Mouse (Mus musculus) intestine, embryonic 15.5 days (tissue): ENCODE measurements around the gene Ralgapa2. TPM values are rescaled to one million over a fixed set of nuclear protein-coding genes. Genes with fewer than 3 reads are reported as not detected.
A peak's percentile ranks its signal among the peaks of the same experiment; 100 is the strongest.

ENCODE experiments used
- ATAC-seq: fragments of 200-750 bp; cut with Nextera tagmentation; 2 replicates; pipeline ENCODE4 v1.8.0; 2017; ENCODE audit warnings: moderate TSS enrichment, moderate library complexity
- H3K27ac ChIP-seq: fragments of 300-500 bp; sonication (generic); 2 replicates; pipeline ENCODE4 v1.5.1; 2015; ENCODE audit warnings: mild to moderate bottlenecking, inconsistent platforms
- H3K27me3 ChIP-seq: fragments of 300-500 bp; sonication (generic); replicated peaks from 2 replicates; pipeline ENCODE4 v1.6.1; 2015; ENCODE audit warnings: inconsistent platforms
- H3K36me3 ChIP-seq: fragments of 300-500 bp; sonication (generic); 2 replicates; pipeline ENCODE4 v1.6.1; 2015; ENCODE audit warnings: inconsistent platforms
- H3K4me1 ChIP-seq: fragments of 300-500 bp; sonication (generic); replicated peaks from 2 replicates; pipeline ENCODE4 v1.6.1; 2015; ENCODE audit warnings: inconsistent platforms
- H3K4me2 ChIP-seq: fragments of 300-500 bp; sonication (generic); replicated peaks from 2 replicates; pipeline ENCODE4 v1.6.1; 2015; ENCODE audit warnings: mild to moderate bottlenecking, inconsistent platforms
- H3K4me3 ChIP-seq: fragments of 300-500 bp; sonication (generic); replicated peaks from 2 replicates; pipeline ENCODE4 v1.5.1; 2015; ENCODE audit warnings: inconsistent platforms
- H3K9ac ChIP-seq: fragments of 300-500 bp; sonication (generic); 2 replicates; pipeline ENCODE4 v1.6.1; 2015; ENCODE audit warnings: inconsistent platforms
- H3K9me3 ChIP-seq: fragments of 300-500 bp; sonication (generic); 2 replicates; pipeline ENCODE4 v1.6.1; 2016; ENCODE audit warnings: inconsistent platforms
- WGBS: fragments of 180-500 bp; shearing (Covaris S2); methylation state at CpG from one replicate; pipeline ENCODE4 v1.1.7; 2015; 5-methylcytosine and 5-hydroxymethylcytosine counted together
- polyA plus RNA-seq: library from polyadenylated mRNA; unstranded; fragments of >200 nt; fragmentation: Nextera tagmentation; extraction: Ambion mirVana; gene quantifications from 2 replicates; pipeline ENCODE4 v1.2.1, GENCODE M21; 2015

Gene Ralgapa2
- polyA plus RNA-seq, 1 experiment from 2014 or later = 8.5 TPM

- Histone ChIP-seq H3K27me3 (no peaks in the 10 kb centered on the region), H3K9me3 (no peaks in the 10 kb centered on the region), H3K27ac (no peak overlapping the region), H3K4me2 (no peak overlapping the region), H3K36me3 (no peaks in the 10 kb centered on the region), H3K9ac (no peak overlapping the region), H3K4me3 (no peak overlapping the region), H3K4me1 (no peaks in the 10 kb centered on the region)
- WGBS = 53% methylated on average over 4 of the region's 4 CpGs
- ATAC-seq = peak; percentile 92
Observed at GRCm38 (mm10) chr2:146524685-146525415, 12.7 kb upstream of the Ralgapa2 start.

GRCm38 (mm10) chr2:146516894-146517293 lies 4.8 kb upstream of the Ralgapa2 start:
- Histone ChIP-seq H3K9me3 (no peaks in the 10 kb centered on the region), H3K4me3 (no peak overlapping the region), H3K27ac (no peak overlapping the region), H3K4me2 (no peak overlapping the region), H3K4me1 (peaks cover 3% of the 10 kb centered on the region; the same call in 1 of the 2 replicates), H3K9ac (no peak overlapping the region), H3K36me3 (no peaks in the 10 kb centered on the region), H3K27me3 (no peaks in the 10 kb centered on the region)
- no peak for ATAC-seq
- WGBS = 76% methylated on average over 2 of the region's 2 CpGs

- peaks cover 3% of the 10 kb centered on the region for H3K4me1 ChIP-seq
- H3K4me2 ChIP-seq = no peak overlapping the region
- 78% methylated on average over 2 of the region's 2 CpGs for WGBS
- no peak overlapping the region for H3K9ac ChIP-seq
- ATAC-seq = no peak
- H3K4me3 ChIP-seq = no peak overlapping the region
- no peaks in the 10 kb centered on the region for H3K9me3 ChIP-seq
- no peak overlapping the region for H3K27ac ChIP-seq
- H3K27me3 ChIP-seq = no peaks in the 10 kb centered on the region
- no peaks in the 10 kb centered on the region for H3K36me3 ChIP-seq
Observed at GRCm38 (mm10) chr2:146515081-146515480, 2.9 kb upstream of the Ralgapa2 start.

- H3K27ac ChIP-seq = no peak overlapping the region
- peaks cover 3% of the 10 kb centered on the region for H3K4me1 ChIP-seq
- peak; percentile 13; the same call in 1 of the 2 replicates for ATAC-seq
- H3K27me3 ChIP-seq = no peaks in the 10 kb centered on the region
- peak overlapping the region; percentile 87 for H3K4me2 ChIP-seq
- H3K36me3 ChIP-seq = no peaks in the 10 kb centered on the region
- no peaks in the 10 kb centered on the region for H3K9me3 ChIP-seq
- H3K4me3 ChIP-seq = no peak overlapping the region
- no peak overlapping the region for H3K9ac ChIP-seq
- WGBS = 69% methylated on average over 2 of the region's 2 CpGs
Observed at GRCm38 (mm10) chr2:146512581-146512920, 407 bp upstream of the Ralgapa2 start.

- no peaks in the 10 kb centered on the region for H3K9me3 ChIP-seq
- peak overlapping the region; percentile 87 for H3K4me2 ChIP-seq
- WGBS = under 1% methylated on average over 22 of the region's 22 CpGs
- peak overlapping the region; percentile 87 for H3K4me3 ChIP-seq
- no peaks in the 10 kb centered on the region for H3K27me3 ChIP-seq
- H3K9ac ChIP-seq = peak overlapping the region; percentile 89
- ATAC-seq = no peak; the same call in 1 of the 2 replicates
- peak overlapping the region; percentile 58 for H3K27ac ChIP-seq
- no peaks in the 10 kb centered on the region for H3K36me3 ChIP-seq
- H3K4me1 ChIP-seq = peaks cover 3% of the 10 kb centered on the region
Observed at GRCm38 (mm10) chr2:146511401-146511865, 711 bp downstream of the Ralgapa2 start.

GRCm38 (mm10) chr2:146510780-146511179 lies 1.4 kb downstream of the Ralgapa2 start:
- peak overlapping the region; percentile 87 for H3K4me2 ChIP-seq
- 35% methylated on average over 1 of the region's 1 CpGs for WGBS
- H3K27me3 ChIP-seq = no peaks in the 10 kb centered on the region
- no peaks in the 10 kb centered on the region for H3K36me3 ChIP-seq
- H3K9me3 ChIP-seq = no peaks in the 10 kb centered on the region
- ATAC-seq = no peak
- H3K4me3 ChIP-seq = peak overlapping the region; percentile 87
- H3K4me1 ChIP-seq = peaks cover 3% of the 10 kb centered on the region
- H3K9ac ChIP-seq = no peak overlapping the region; the same call in 1 of the 2 replicates
- H3K27ac ChIP-seq = no peak overlapping the region

GRCm38 (mm10) chr2:146502578-146503311 lies 9.4 kb downstream of the Ralgapa2 start:
- H3K36me3 ChIP-seq = no peaks in the 10 kb centered on the region
- H3K4me3 ChIP-seq = no peak overlapping the region
- ATAC-seq = peak; percentile 57
- H3K27me3 ChIP-seq = no peaks in the 10 kb centered on the region
- H3K9ac ChIP-seq = no peak overlapping the region
- no peaks in the 10 kb centered on the region for H3K9me3 ChIP-seq
- no peak overlapping the region for H3K4me2 ChIP-seq
- H3K27ac ChIP-seq = no peak overlapping the region
- 69% methylated on average over 9 of the region's 9 CpGs for WGBS
- H3K4me1 ChIP-seq = 0 out of 2 replicates have a peak, but pooled peaks cover 7% of the 10 kb centered on the region

- no peak overlapping the region for H3K4me2 ChIP-seq
- WGBS = 85% methylated on average over 1 of the region's 1 CpGs
- 0 out of 2 replicates have a peak, but pooled peaks cover 7% of the 10 kb centered on the region for H3K4me1 ChIP-seq
- H3K27me3 ChIP-seq = no peaks in the 10 kb centered on the region
- no peak overlapping the region for H3K27ac ChIP-seq
- no peak overlapping the region for H3K4me3 ChIP-seq
- H3K36me3 ChIP-seq = no peaks in the 10 kb centered on the region
- ATAC-seq = no peak
- H3K9ac ChIP-seq = no peak overlapping the region
- no peaks in the 10 kb centered on the region for H3K9me3 ChIP-seq
Observed at GRCm38 (mm10) chr2:146500067-146500466, 12.1 kb downstream of the Ralgapa2 start.

- 0 out of 2 replicates have a peak, but pooled peaks cover 7% of the 10 kb centered on the region for H3K4me1 ChIP-seq
- H3K4me3 ChIP-seq = no peak overlapping the region
- no peaks in the 10 kb centered on the region for H3K27me3 ChIP-seq
- H3K36me3 ChIP-seq = no peaks in the 10 kb centered on the region
- no peak overlapping the region for H3K27ac ChIP-seq
- H3K9me3 ChIP-seq = no peaks in the 10 kb centered on the region
- ATAC-seq = no peak
- H3K4me2 ChIP-seq = no peak overlapping the region
- 90% methylated on average over 1 of the region's 1 CpGs for WGBS
- H3K9ac ChIP-seq = no peak overlapping the region
Observed at GRCm38 (mm10) chr2:146499111-146499510, 13.0 kb downstream of the Ralgapa2 start.

GRCm38 (mm10) chr2:146498298-146498697 lies 13.8 kb downstream of the Ralgapa2 start:
- Histone ChIP-seq H3K36me3 (no peaks in the 10 kb centered on the region), H3K9ac (no peak overlapping the region), H3K4me2 (no peak overlapping the region), H3K9me3 (no peaks in the 10 kb centered on the region), H3K27ac (peak overlapping the region; percentile 27; the same call in 1 of the 2 replicates), H3K4me3 (no peak overlapping the region), H3K27me3 (no peaks in the 10 kb centered on the region), H3K4me1 (0 out of 2 replicates have a peak, but pooled peaks cover 7% of the 10 kb centered on the region)
- WGBS = 57% methylated on average over 6 of the region's 6 CpGs
- ATAC-seq = peak; percentile 90

- H3K27ac ChIP-seq = no peak overlapping the region
- no peaks in the 10 kb centered on the region for H3K4me1 ChIP-seq
- H3K9ac ChIP-seq = no peak overlapping the region
- ATAC-seq = no peak
- H3K27me3 ChIP-seq = no peaks in the 10 kb centered on the region
- H3K4me2 ChIP-seq = no peak overlapping the region
- no peaks in the 10 kb centered on the region for H3K9me3 ChIP-seq
- no peaks in the 10 kb centered on the region for H3K36me3 ChIP-seq
- WGBS = 26% methylated on average over 1 of the region's 1 CpGs
- H3K4me3 ChIP-seq = no peak overlapping the region
Observed at GRCm38 (mm10) chr2:146496995-146497394, 15.1 kb downstream of the Ralgapa2 start.

GRCm38 (mm10) chr2:146495781-146496180 lies 16.4 kb downstream of the Ralgapa2 start:
- H3K4me1 ChIP-seq = no peaks in the 10 kb centered on the region
- H3K36me3 ChIP-seq = no peaks in the 10 kb centered on the region
- no peak for ATAC-seq
- H3K27me3 ChIP-seq = no peaks in the 10 kb centered on the region
- H3K4me3 ChIP-seq = no peak overlapping the region
- H3K4me2 ChIP-seq = no peak overlapping the region
- whole genome bisulfite sequencing = 81% methylated on average over 9 of the region's 9 CpGs
- no peak overlapping the region for H3K9ac ChIP-seq
- H3K9me3 ChIP-seq = no peaks in the 10 kb centered on the region
- no peak overlapping the region for H3K27ac ChIP-seq
